Mouse (Mus musculus) gastrocnemius, adult 2 months (tissue): ENCODE measurements around the gene Rtl1. TPM values are rescaled to one million over a fixed set of nuclear protein-coding genes. Genes with fewer than 3 reads are reported as not detected.

Experiments used
- DNase-seq: peaks from one replicate; pipeline ENCODE4 v3.0.0; 2022
- H3K27ac ChIP-seq: fragments of 200-600 bp; 2 replicates; pipeline ENCODE4 v1.8.1; 2022; ENCODE audit warnings: mild to moderate bottlenecking
- H3K4me3 ChIP-seq: fragments of 200-600 bp; 2 replicates; pipeline ENCODE4 v1.8.1; 2022; ENCODE audit warnings: mild to moderate bottlenecking, moderate library complexity
- CTCF ChIP-seq: fragments of 200-600 bp; IDR thresholded peaks from 2 replicates; pipeline ENCODE4 v1.8.1; 2022; ENCODE audit warnings: antibody characterized with exemption, mild to moderate bottlenecking, moderate library complexity
- intact Hi-C: fragments of 180-260 bp; cut with DNase I; formaldehyde crosslinking; loops from one replicate; pipeline ENCODE4 v1.15.1; 2025
- microRNA-seq: library from miRNA; unstranded; fragments of <30 nt; microRNA quantifications from one replicate; pipeline ENCODE4 v1.2.0, GENCODE M21; 2021
- total RNA-seq, 2 experiments: library from RNA; stranded (reverse); gene quantifications; 2 replicates each; pipeline ENCODE4 v1.2.3; 2021

The Rtl1 gene
- total RNA-seq, 2 experiments from 2014 or later = not detected

GRCm38 (mm10) chr12:109539950-109540349 is 60.2 kb downstream of the Rtl1 start:
- TF ChIP-seq CTCF = no peak
- H3K27ac ChIP-seq = no peak overlapping the region
- intact Hi-C loops = no loop called here
- no peak for DNase-seq
- H3K4me3 ChIP-seq = peak overlapping the region; percentile 67

Small RNAs within 50 kb of the gene (microRNA-seq; reads per million reads assigned to microRNA genes)
- gene Gm23912 (not detected), gene Mir1188 (not detected), gene Mir127 (7,874 reads per million, percentile 90 among the genes with 10 or more reads in this experiment), gene Mir136 (not detected), gene Mir1906-1 (not detected), gene Mir3070a (not detected), gene Mir3070b (not detected), gene Mir3071 (not detected), gene Mir337 (not detected), gene Mir341 (55.6 reads per million, percentile 33 among the genes with 10 or more reads in this experiment), gene Mir3544 (not detected), gene Mir370 (11.6 reads per million, percentile 10 among the genes with 10 or more reads in this experiment), gene Mir431 (124 reads per million, percentile 47 among the genes with 10 or more reads in this experiment), gene Mir432 (not detected), gene Mir433 (380 reads per million, percentile 64 among the genes with 10 or more reads in this experiment), gene Mir434 (1,405 reads per million, percentile 80 among the genes with 10 or more reads in this experiment), gene Mir493 (162 reads per million, percentile 52 among the genes with 10 or more reads in this experiment), gene Mir540 (36.8 reads per million, percentile 27 among the genes with 10 or more reads in this experiment), gene Mir665 (7.2 reads per million, percentile 1 among the genes with 10 or more reads in this experiment), gene Mir673 (59.2 reads per million, percentile 35 among the genes with 10 or more reads in this experiment), gene Mir770 (35.4 reads per million, percentile 25 among the genes with 10 or more reads in this experiment)

Other genes starting within 250 kb of the Rtl1 start
- gene Dlk1, start 147.5 kb downstream of the Rtl1 start, total RNA-seq = 1 to 10 TPM in 1 of 2 experiments, under 1 TPM in 1; 0.45 to 1.7 TPM